Mouse (Mus musculus) large intestine, adult 2 months (tissue): ENCODE measurements around the gene Hdac1. TPM values are rescaled to one million over a fixed set of nuclear protein-coding genes. Genes with fewer than 3 reads are reported as not detected.

ENCODE experiments used
- DNase-seq: peaks from one replicate; pipeline ENCODE4 v3.0.0-alpha.2; 2012; ENCODE audit warnings: low read depth, low spot score
- WGBS: fragments of 180-500 bp; shearing (Covaris S2); methylation state at CpG from one replicate; pipeline ENCODE4 v1.1.7; 2018; 5-methylcytosine and 5-hydroxymethylcytosine counted together
- polyA plus RNA-seq: library from polyadenylated mRNA; depleted of rRNA; stranded (reverse); fragments of >200 nt; gene quantifications from 2 replicates; pipeline ENCODE4 v1.2.3, GENCODE M21; 2012; rRNA removed

Gene Hdac1
- 56.6 and 67.3 TPM in 2 replicates for polyA plus RNA-seq

- DNase-seq: peak; percentile 85
- WGBS: 2% methylated on average over 46 of the region's 46 CpGs
Measured at GRCm38 (mm10) chr4:129542592-129543141, at the start of gene Hdac1. TSS of gene Hdac1 (minus strand) at chr4:129542713.

GRCm38 (mm10) chr4:129588865-129589264, 46.4 kb upstream of the Hdac1 start:
- WGBS: 72% methylated on average over 4 of the region's 4 CpGs
- DNase-seq: no peak

GRCm38 (mm10) chr4:129586943-129587342, 44.4 kb upstream of the Hdac1 start:
- 48% methylated on average over 1 of the region's 1 CpGs for WGBS
- DNase-seq: no peak

- no peak for DNase-seq
- WGBS: 89% methylated on average over 9 of the region's 9 CpGs
Measured at GRCm38 (mm10) chr4:129585773-129586172, 43.3 kb upstream of the Hdac1 start.

GRCm38 (mm10) chr4:129584884-129585608, 42.5 kb upstream of the Hdac1 start:
- DNase-seq: peak; percentile 69
- 2% methylated on average over 36 of the region's 36 CpGs for WGBS

GRCm38 (mm10) chr4:129584370-129584769, 41.9 kb upstream of the Hdac1 start:
- DNase-seq: no peak
- WGBS: 90% methylated on average over 1 of the region's 1 CpGs

GRCm38 (mm10) chr4:129582251-129582650, 39.7 kb upstream of the Hdac1 start:
- WGBS: 94% methylated on average over 1 of the region's 1 CpGs

GRCm38 (mm10) chr4:129580347-129580746, 37.8 kb upstream of the Hdac1 start:
- WGBS: 60% methylated on average over 7 of the region's 7 CpGs
- DNase-seq: no peak

More at GRCm38 (mm10) chr4:129582251-129582650, 39.7 kb upstream of the Hdac1 start:
- no peak for DNase-seq

GRCm38 (mm10) chr4:129578466-129578865, 36.0 kb upstream of the Hdac1 start, which contains the start of gene Fam167b:
TSS of gene Fam167b (minus strand) at chr4:129578549.
- 50% methylated on average over 5 of the region's 5 CpGs for WGBS
- no peak for DNase-seq

GRCm38 (mm10) chr4:129577688-129578087, 35.2 kb upstream of the Hdac1 start:
- WGBS: 81% methylated on average over 7 of the region's 7 CpGs
- no peak for DNase-seq

GRCm38 (mm10) chr4:129576863-129577491, 34.5 kb upstream of the Hdac1 start:
- WGBS: 28% methylated on average over 21 of the region's 21 CpGs
- no peak for DNase-seq

GRCm38 (mm10) chr4:129575171-129575844, 32.8 kb upstream of the Hdac1 start:
- WGBS: 49% methylated on average over 8 of the region's 8 CpGs
- DNase-seq: no peak

GRCm38 (mm10) chr4:129573430-129573829, 30.9 kb upstream of the Hdac1 start, which contains the start of gene Lck:
TSS of gene Lck (minus strand) at chr4:129573641.
- DNase-seq: no peak

GRCm38 (mm10) chr4:129573093-129573370, 30.5 kb upstream of the Hdac1 start:
- DNase-seq: no peak
- 96% methylated on average over 4 of the region's 4 CpGs for WGBS

More at GRCm38 (mm10) chr4:129573430-129573829, 30.9 kb upstream of the Hdac1 start, which contains the start of gene Lck:
- WGBS: 77% methylated on average over 8 of the region's 8 CpGs

GRCm38 (mm10) chr4:129572236-129573092, 30.0 kb upstream of the Hdac1 start:
- DNase-seq: no peak
- 73% methylated on average over 13 of the region's 13 CpGs for WGBS

- DNase-seq: no peak
- WGBS: 76% methylated on average over 8 of the region's 8 CpGs
Measured at GRCm38 (mm10) chr4:129571551-129572084, 29.1 kb upstream of the Hdac1 start.

- DNase-seq: no peak
- 78% methylated on average over 6 of the region's 6 CpGs for WGBS
Measured at GRCm38 (mm10) chr4:129570028-129570427, 27.5 kb upstream of the Hdac1 start.

- DNase-seq: no peak
- WGBS: 91% methylated on average over 7 of the region's 7 CpGs
Measured at GRCm38 (mm10) chr4:129568366-129568765, 25.9 kb upstream of the Hdac1 start.

GRCm38 (mm10) chr4:129565139-129565538, 22.6 kb upstream of the Hdac1 start:
- no peak for DNase-seq
- WGBS: 55% methylated on average over 6 of the region's 6 CpGs
